Mouse (Mus musculus) liver, embryonic 18 days (tissue): ENCODE results near the gene Exog. TPM values are rescaled to one million over a fixed set of nuclear protein-coding genes. Genes with fewer than 3 reads are reported as not detected.

Source experiments
- polyA plus RNA-seq: library from polyadenylated mRNA; depleted of rRNA; stranded (reverse); fragments of >200 nt; gene quantifications from 2 replicates; pipeline ENCODE4 v1.2.3, GENCODE M21; 2012; rRNA removed

Gene Exog
- 2.0 and 2.2 TPM in 2 replicates for polyA plus RNA-seq

DNA sequence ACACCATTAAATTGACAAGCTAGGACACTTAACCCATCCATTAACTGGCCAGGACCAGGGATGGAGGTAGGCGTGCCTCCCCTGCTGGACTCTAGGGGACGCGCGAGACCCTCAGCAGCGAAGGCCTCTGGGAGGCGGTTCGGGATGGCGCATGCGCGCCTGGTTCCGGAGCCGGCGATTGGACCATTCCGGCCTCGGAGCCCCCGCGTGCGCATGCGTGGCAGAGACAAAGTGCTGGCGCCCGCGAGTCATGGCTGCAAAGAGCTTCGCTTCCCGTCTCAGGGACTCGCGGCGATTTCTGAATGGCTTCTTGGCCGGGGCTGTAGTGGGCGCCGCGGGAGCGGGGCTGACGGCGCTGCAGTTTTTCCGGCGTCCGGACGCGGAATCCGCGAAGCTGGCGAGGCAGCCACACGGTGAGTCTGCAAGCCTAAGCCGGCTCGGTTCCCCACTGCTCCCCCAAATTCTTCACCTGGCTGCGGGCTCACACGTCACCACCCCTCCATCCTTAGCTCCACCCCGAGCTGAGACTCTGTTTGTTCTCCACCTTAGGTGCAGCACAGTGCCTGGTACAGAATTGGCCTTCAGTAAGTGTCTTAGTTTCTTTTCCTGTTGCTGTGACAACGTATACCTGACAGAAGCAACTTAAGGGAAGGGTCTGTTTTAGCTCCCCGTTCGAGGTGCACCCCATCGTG, at the start of gene Exog:
TSS of gene Exog (plus strand) at position 206 of the 692 bp plus-strand sequence.

DNA sequence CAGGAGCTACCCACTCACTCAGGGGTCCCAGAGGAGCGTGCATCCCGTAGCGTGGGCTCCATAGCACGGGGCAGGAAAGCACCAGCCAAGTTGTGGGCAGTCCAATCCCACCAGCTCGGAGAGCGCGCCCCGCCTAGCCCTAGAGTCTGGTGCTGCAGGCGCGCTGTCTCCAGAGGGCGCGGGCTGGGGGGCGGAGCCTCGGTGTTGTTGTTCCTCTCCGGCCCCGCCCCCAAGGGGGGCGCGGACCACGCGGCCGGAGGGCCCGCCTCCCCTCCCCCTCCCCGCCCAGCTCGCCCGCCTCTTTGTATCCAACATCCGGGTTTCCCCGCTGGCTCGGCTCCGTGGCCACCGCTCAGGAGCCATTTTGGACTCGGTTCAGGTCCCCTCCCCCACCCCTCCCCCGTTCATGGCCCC, 42.9 kb upstream of the Exog start, which contains the start of gene Acvr2b:
TSS of gene Acvr2b (plus strand) at position 318 of the 414 bp plus-strand sequence.

Other genes with a start within 250 kb of the Exog start
- gene Slc22a13, start 235.8 kb upstream of the Exog start, polyA plus RNA-seq = 0.01 and 0.02 TPM in 2 replicates
- 10.5 and 13.1 TPM in 2 replicates for gene Oxsr1, start 122.5 kb upstream of the Exog start, polyA plus RNA-seq
- gene Acaa1a, start 105.3 kb upstream of the Exog start, polyA plus RNA-seq = 63.3 and 66.0 TPM in 2 replicates
- 8.9 and 9.4 TPM in 2 replicates for gene Myd88, start 103.5 kb upstream of the Exog start, polyA plus RNA-seq
- gene Xylb, start 87.6 kb upstream of the Exog start, polyA plus RNA-seq = 8.2 and 8.6 TPM in 2 replicates
- 0.02 TPM in 2 replicates for gene Slc22a14, start 79.4 kb upstream of the Exog start, polyA plus RNA-seq
- 0.91 and 1.5 TPM in 2 replicates for gene Acvr2b, start 42.8 kb upstream of the Exog start, polyA plus RNA-seq
- gene Scn5a, start 134.1 kb downstream of the Exog start, polyA plus RNA-seq = 0.06 and 0.08 TPM in 2 replicates